Mouse (Mus musculus): ENCODE results near the gene Tnfrsf11a. TPM values are rescaled to one million over a fixed set of nuclear protein-coding genes. Genes with fewer than 3 reads are reported as not detected.
"Not testable (repeated sequence)": the region's sequence is repeated elsewhere in the genome, so short reads cannot be mapped to it uniquely, and the experiment has no call there.

Gene Tnfrsf11a
- polyA plus RNA-seq, 1 experiment from 2014 or later, result 0.30 TPM

- WGBS, result 77% methylated on average over 8 of the region's 8 CpGs
- Histone ChIP-seq H3K4me1 (no peaks in the 10 kb centered on the region), H3K9me3 (peaks cover 20% of the 10 kb centered on the region), H3K27me3 (ENCODE audit: poor library complexity, severe bottlenecking) (no peaks in the 10 kb centered on the region), H3K27ac (no peak overlapping the region), H3K36me3 (replicated peaks) (no peaks in the 10 kb centered on the region), H3K4me3 (no peak overlapping the region)
- no peak for DNase-seq (ENCODE audit: extremely low spot score, low spot score)
Observed at GRCm38 (mm10) chr1:105765586-105765985, 14.9 kb upstream of the Tnfrsf11a start.

DNA sequence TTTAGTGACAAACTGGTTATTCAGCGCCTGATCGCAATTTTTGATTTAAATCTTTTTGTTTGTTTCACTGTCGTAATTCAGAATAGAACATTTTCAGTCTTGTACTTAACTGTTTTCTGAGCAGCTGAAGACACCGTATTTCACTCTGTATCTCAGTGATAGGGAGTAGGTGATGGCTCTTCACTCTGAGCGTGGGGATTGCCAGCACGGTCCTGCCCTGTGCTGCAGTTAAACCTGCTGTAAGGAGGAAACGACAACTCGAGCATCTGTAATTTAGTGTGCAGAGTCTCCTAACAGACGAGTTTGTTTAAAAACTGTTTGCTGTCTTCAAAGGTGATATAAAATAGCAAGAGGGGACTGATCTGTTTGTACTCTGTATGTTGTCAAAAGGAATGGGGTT, 14.4 kb upstream of the Tnfrsf11a start:
- peaks cover 20% of the 10 kb centered on the region for H3K9me3 ChIP-seq
- not testable (repeated sequence) for H3K27me3 ChIP-seq (ENCODE audit: poor library complexity, severe bottlenecking); H3K4me3 ChIP-seq; H3K27ac ChIP-seq; H3K36me3 ChIP-seq (replicated peaks); DNase-seq (ENCODE audit: extremely low spot score, low spot score); H3K4me1 ChIP-seq
- WGBS, result 90% methylated on average over 9 of the region's 9 CpGs

- Histone ChIP-seq H3K4me3 (no peak overlapping the region), H3K27ac (no peak overlapping the region), H3K27me3 (ENCODE audit: poor library complexity, severe bottlenecking) (no peaks in the 10 kb centered on the region), H3K36me3 (replicated peaks) (no peaks in the 10 kb centered on the region), H3K9me3 (peaks cover 4% of the 10 kb centered on the region; the same call in 1 of the 2 replicates), H3K4me1 (no peaks in the 10 kb centered on the region)
- WGBS, result 92% methylated on average over 2 of the region's 2 CpGs
- no peak for DNase-seq (ENCODE audit: extremely low spot score, low spot score)
Observed at GRCm38 (mm10) chr1:105768397-105768796, 12.1 kb upstream of the Tnfrsf11a start.

- no peak overlapping the region for H3K27ac ChIP-seq
- no peaks in the 10 kb centered on the region for H3K36me3 ChIP-seq (replicated peaks)
- H3K4me1 ChIP-seq, result no peaks in the 10 kb centered on the region
- H3K27me3 ChIP-seq (ENCODE audit: poor library complexity, severe bottlenecking), result no peaks in the 10 kb centered on the region
- no peaks in the 10 kb centered on the region for H3K9me3 ChIP-seq
- H3K4me3 ChIP-seq, result no peak overlapping the region
- WGBS, result 85% methylated on average over 2 of the region's 2 CpGs
- DNase-seq (ENCODE audit: extremely low spot score, low spot score), result no peak
Observed at GRCm38 (mm10) chr1:105770685-105771084, 9.8 kb upstream of the Tnfrsf11a start.

- WGBS, result 91% methylated on average over 4 of the region's 4 CpGs
- Histone ChIP-seq H3K27me3 (ENCODE audit: poor library complexity, severe bottlenecking) (peaks cover 35% of the 10 kb centered on the region), H3K27ac (no peak overlapping the region), H3K9me3 (no peaks in the 10 kb centered on the region), H3K4me3 (no peak overlapping the region), H3K36me3 (replicated peaks) (no peaks in the 10 kb centered on the region), H3K4me1 (peaks cover 11% of the 10 kb centered on the region)
- DNase-seq (ENCODE audit: extremely low spot score, low spot score), result no peak
Observed at GRCm38 (mm10) chr1:105776426-105776825, 4.1 kb upstream of the Tnfrsf11a start.

DNA sequence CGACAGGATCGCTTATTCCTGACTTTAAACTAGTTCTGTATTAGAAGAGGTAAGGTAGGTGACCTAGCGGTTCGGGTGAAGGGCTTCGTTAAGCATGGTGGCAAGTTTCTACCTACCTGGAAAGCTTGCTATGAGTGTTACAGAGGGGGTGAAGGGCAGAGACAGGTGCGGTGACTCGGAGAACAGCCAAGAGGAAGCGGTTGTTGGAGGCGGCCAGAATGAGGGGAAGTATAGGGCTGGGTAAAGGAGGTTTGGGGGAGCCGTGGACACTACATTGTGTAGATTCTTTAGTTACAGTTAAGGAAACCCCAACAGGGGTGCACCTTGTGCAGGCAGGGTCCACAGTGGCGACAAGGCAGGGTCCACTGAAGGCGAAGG, 450 bp upstream of the Tnfrsf11a start:
- Histone ChIP-seq H3K9me3 (no peaks in the 10 kb centered on the region), H3K4me3 (peak overlapping the region; percentile 66), H3K27ac (no peak overlapping the region), H3K27me3 (ENCODE audit: poor library complexity, severe bottlenecking) (peaks cover 53% of the 10 kb centered on the region), H3K4me1 (peaks cover 11% of the 10 kb centered on the region), H3K36me3 (replicated peaks) (no peaks in the 10 kb centered on the region)
- no peak for DNase-seq (ENCODE audit: extremely low spot score, low spot score)
- WGBS, result 33% methylated on average over 12 of the region's 12 CpGs

- peak overlapping the region; percentile 66 for H3K4me3 ChIP-seq
- H3K4me1 ChIP-seq, result peaks cover 11% of the 10 kb centered on the region
- peaks cover 53% of the 10 kb centered on the region for H3K27me3 ChIP-seq (ENCODE audit: poor library complexity, severe bottlenecking)
- no peaks in the 10 kb centered on the region for H3K36me3 ChIP-seq (replicated peaks)
- WGBS, result 46% methylated on average over 12 of the region's 12 CpGs
- no peak overlapping the region for H3K27ac ChIP-seq
- peak; percentile 20 for DNase-seq (ENCODE audit: extremely low spot score, low spot score)
- H3K9me3 ChIP-seq, result no peaks in the 10 kb centered on the region
Observed at GRCm38 (mm10) chr1:105781391-105782146, 1.1 kb downstream of the Tnfrsf11a start.

GRCm38 (mm10) chr1:105784257-105785016, 3.9 kb downstream of the Tnfrsf11a start:
- 80% methylated on average over 5 of the region's 5 CpGs for WGBS

DNA sequence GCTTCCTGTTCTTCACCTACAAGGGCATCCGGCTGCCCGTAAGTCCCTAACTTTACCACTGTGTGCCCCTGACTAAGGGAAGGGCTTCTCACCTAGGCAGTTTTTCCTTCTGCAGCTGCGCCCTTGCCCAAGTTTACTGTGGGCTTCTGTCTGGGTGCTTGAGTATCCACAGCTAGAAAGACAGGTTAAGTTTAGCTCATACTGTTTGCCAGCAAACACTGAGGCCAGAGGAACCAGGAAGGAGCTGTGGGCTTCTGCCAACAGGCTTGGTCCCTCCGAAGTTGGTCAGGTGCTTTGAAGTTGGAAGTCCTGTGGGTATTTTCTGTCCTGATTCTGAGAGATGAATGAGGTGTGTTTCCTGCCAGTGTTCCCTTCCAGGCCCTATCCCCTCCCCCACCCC, 4.6 kb downstream of the Tnfrsf11a start:
- Histone ChIP-seq H3K36me3 (replicated peaks) (no peaks in the 10 kb centered on the region), H3K27ac (no peak overlapping the region), H3K27me3 (ENCODE audit: poor library complexity, severe bottlenecking) (peaks cover 31% of the 10 kb centered on the region), H3K4me3 (no peak overlapping the region), H3K9me3 (no peaks in the 10 kb centered on the region), H3K4me1 (peaks cover 9% of the 10 kb centered on the region)
- no peak for DNase-seq (ENCODE audit: extremely low spot score, low spot score)
- WGBS, result 92% methylated on average over 4 of the region's 4 CpGs

More at GRCm38 (mm10) chr1:105784257-105785016, 3.9 kb downstream of the Tnfrsf11a start:
- peaks cover 11% of the 10 kb centered on the region for H3K4me1 ChIP-seq
- no peaks in the 10 kb centered on the region for H3K36me3 ChIP-seq (replicated peaks)
- no peaks in the 10 kb centered on the region for H3K9me3 ChIP-seq
- H3K27me3 ChIP-seq (ENCODE audit: poor library complexity, severe bottlenecking), result peaks cover 38% of the 10 kb centered on the region
- no peak overlapping the region for H3K4me3 ChIP-seq
- DNase-seq (ENCODE audit: extremely low spot score, low spot score), result no peak
- no peak overlapping the region for H3K27ac ChIP-seq

DNA sequence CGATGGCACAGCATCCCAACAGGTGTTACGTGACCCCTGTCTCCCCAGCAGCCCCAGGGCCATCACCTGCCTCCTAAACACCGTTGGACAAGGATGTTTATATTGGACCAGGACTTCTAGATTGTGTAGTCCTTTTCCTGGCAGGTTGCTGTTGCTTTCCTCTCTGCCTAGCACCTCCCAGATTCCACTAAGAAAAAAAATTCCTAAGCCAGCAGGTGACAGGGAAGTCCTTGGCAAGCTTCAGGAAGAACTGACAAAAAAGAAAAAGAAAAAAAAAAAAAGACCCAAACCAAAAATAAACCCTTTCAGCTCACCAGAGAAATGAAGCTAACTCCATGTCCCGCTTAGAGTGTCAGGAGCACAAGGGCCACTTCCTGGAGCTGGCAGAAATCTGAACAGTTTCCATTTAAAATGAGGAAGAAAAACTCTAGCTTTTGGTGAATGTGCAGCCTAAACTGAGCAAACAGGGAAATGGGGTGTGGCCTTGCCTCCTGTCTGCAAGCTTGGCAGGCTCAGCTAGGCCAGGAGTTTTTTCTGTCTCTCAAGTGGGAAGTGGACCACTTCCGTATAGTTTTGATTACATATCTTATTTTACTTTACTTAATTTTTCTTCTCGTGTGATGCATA, 6.3 kb downstream of the Tnfrsf11a start:
- Histone ChIP-seq H3K27ac (no peak overlapping the region), H3K4me3 (no peak overlapping the region), H3K9me3 (no peaks in the 10 kb centered on the region), H3K27me3 (ENCODE audit: poor library complexity, severe bottlenecking) (peaks cover 14% of the 10 kb centered on the region), H3K4me1 (no peaks in the 10 kb centered on the region), H3K36me3 (replicated peaks) (no peaks in the 10 kb centered on the region)
- DNase-seq (ENCODE audit: extremely low spot score, low spot score), result no peak
- WGBS, result 80% methylated on average over 6 of the region's 6 CpGs

- no peak for DNase-seq (ENCODE audit: extremely low spot score, low spot score)
Observed at GRCm38 (mm10) chr1:105790103-105790502, 9.6 kb downstream of the Tnfrsf11a start.

GRCm38 (mm10) chr1:105794670-105795069, 14.2 kb downstream of the Tnfrsf11a start:
- 92% methylated on average over 6 of the region's 6 CpGs for WGBS
- no peaks in the 10 kb centered on the region for H3K4me1 ChIP-seq

More at GRCm38 (mm10) chr1:105790103-105790502, 9.6 kb downstream of the Tnfrsf11a start:
- H3K36me3 ChIP-seq (replicated peaks), result no peaks in the 10 kb centered on the region
- H3K4me1 ChIP-seq, result no peaks in the 10 kb centered on the region
- H3K27ac ChIP-seq, result no peak overlapping the region
- no peaks in the 10 kb centered on the region for H3K27me3 ChIP-seq (ENCODE audit: poor library complexity, severe bottlenecking)
- 93% methylated on average over 3 of the region's 3 CpGs for WGBS
- H3K4me3 ChIP-seq, result no peak overlapping the region
- H3K9me3 ChIP-seq, result no peaks in the 10 kb centered on the region

DNA sequence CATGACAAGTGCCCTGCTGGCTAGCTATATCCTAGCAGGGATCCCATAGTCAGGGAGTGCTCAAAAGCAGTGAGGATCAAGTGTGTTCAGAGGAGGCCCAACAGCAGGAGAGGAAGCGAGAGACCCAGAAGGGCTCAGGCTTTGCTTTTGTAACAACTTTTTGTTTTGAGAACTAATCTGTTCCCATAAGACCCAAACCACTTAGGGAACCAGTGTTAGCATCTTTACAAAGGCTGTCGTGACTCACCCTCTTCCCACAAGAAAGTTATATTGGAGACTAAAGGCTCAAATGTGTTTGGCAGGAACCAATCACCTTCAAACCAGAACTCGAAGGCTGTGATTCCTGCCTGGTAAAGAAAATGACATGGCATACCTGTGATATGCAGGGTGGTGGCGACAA, 15.2 kb downstream of the Tnfrsf11a start:
- 84% methylated on average over 4 of the region's 4 CpGs for WGBS
- Histone ChIP-seq H3K27me3 (ENCODE audit: poor library complexity, severe bottlenecking) (no peaks in the 10 kb centered on the region), H3K4me1 (no peaks in the 10 kb centered on the region), H3K27ac (no peak overlapping the region), H3K4me3 (no peak overlapping the region), H3K36me3 (replicated peaks) (no peaks in the 10 kb centered on the region), H3K9me3 (no peaks in the 10 kb centered on the region)
- no peak for DNase-seq (ENCODE audit: extremely low spot score, low spot score)

More at GRCm38 (mm10) chr1:105794670-105795069, 14.2 kb downstream of the Tnfrsf11a start:
- H3K4me3 ChIP-seq, result no peak overlapping the region
- no peaks in the 10 kb centered on the region for H3K27me3 ChIP-seq (ENCODE audit: poor library complexity, severe bottlenecking)
- no peaks in the 10 kb centered on the region for H3K9me3 ChIP-seq
- H3K36me3 ChIP-seq (replicated peaks), result no peaks in the 10 kb centered on the region
- no peak for DNase-seq (ENCODE audit: extremely low spot score, low spot score)
- H3K27ac ChIP-seq, result no peak overlapping the region

Data from forebrain, embryonic 10.5 days (tissue).